Mouse (Mus musculus) gastrocnemius, postnatal 25 days (tissue): ENCODE measurements around the gene 2310009B15Rik. TPM values are rescaled to one million over a fixed set of nuclear protein-coding genes. Genes with fewer than 3 reads are reported as not detected.

Experiments used
- DNase-seq: peaks from one replicate; pipeline ENCODE4 v3.0.0; 2022
- long read RNA-seq, 2 experiments: library from polyadenylated mRNA; stranded (forward); transcript quantifications; one replicate each; pipeline ENCODE4 v2.0.0; 2021
- total RNA-seq, 2 experiments: library from RNA; stranded (reverse); gene quantifications; 1 replicate in 1 of 2; 2 replicates in 1 of 2; pipeline ENCODE4 v1.2.3; 2021

2310009B15Rik gene
- 10 to 100 TPM; 11.5 to 12.8 TPM for total RNA-seq
- long read RNA-seq, experiment 1, transcript 2310009B15Rik-201 (3 exons, 565 nt): major isoform, 19 of 34 reads
- long read RNA-seq, experiment 1, partial matches to known transcripts: 0 of 34 reads
- long read RNA-seq, experiment 1, other reads (novel, unspliced or antisense): 15 of 34 reads
- long read RNA-seq, experiment 2, transcript 2310009B15Rik-201 (3 exons, 565 nt): major isoform, 10 of 15 reads
- long read RNA-seq, experiment 2, partial matches to known transcripts: 0 of 15 reads
- long read RNA-seq, experiment 2, other reads (novel, unspliced or antisense): 5 of 15 reads

- peak; percentile 86 for DNase-seq
Observed at GRCm38 (mm10) chr1:138856101-138856950, at the start of gene 2310009B15Rik. Gene 2310009B15Rik, minus strand, starts transcription at chr1:138856852.

- no peak for DNase-seq
Observed at GRCm38 (mm10) chr1:138906256-138906655, 49.6 kb upstream of the 2310009B15Rik start.

- no peak for DNase-seq
Observed at GRCm38 (mm10) chr1:138905092-138905765, 48.6 kb upstream of the 2310009B15Rik start.

- no peak for DNase-seq
Observed at GRCm38 (mm10) chr1:138903894-138904293, 47.2 kb upstream of the 2310009B15Rik start.

- no peak for DNase-seq
Observed at GRCm38 (mm10) chr1:138901431-138902117, 44.9 kb upstream of the 2310009B15Rik start.

- DNase-seq: no peak
Observed at GRCm38 (mm10) chr1:138896088-138896487, 39.4 kb upstream of the 2310009B15Rik start.

GRCm38 (mm10) chr1:138877470-138878254 lies 21.0 kb upstream of the 2310009B15Rik start:
- DNase-seq: no peak

GRCm38 (mm10) chr1:138876371-138877045 lies 19.9 kb upstream of the 2310009B15Rik start:
- DNase-seq: peak; percentile 4

- DNase-seq: no peak
Observed at GRCm38 (mm10) chr1:138850823-138851222, 5.8 kb downstream of the 2310009B15Rik start.

GRCm38 (mm10) chr1:138850161-138850539 lies 6.5 kb downstream of the 2310009B15Rik start:
- DNase-seq: no peak

GRCm38 (mm10) chr1:138849531-138850160 lies 7.0 kb downstream of the 2310009B15Rik start:
- DNase-seq: no peak

GRCm38 (mm10) chr1:138848511-138849109 lies 8.0 kb downstream of the 2310009B15Rik start, which contains the start of gene Lhx9:
Gene Lhx9, minus strand, starts transcription at chr1:138848577.
- no peak for DNase-seq

GRCm38 (mm10) chr1:138848026-138848425 lies 8.6 kb downstream of the 2310009B15Rik start:
- no peak for DNase-seq

- no peak for DNase-seq
Observed at GRCm38 (mm10) chr1:138847146-138847545, 9.5 kb downstream of the 2310009B15Rik start.

GRCm38 (mm10) chr1:138846581-138846980 lies 10.1 kb downstream of the 2310009B15Rik start:
- DNase-seq: no peak

- DNase-seq: peak; percentile 5
Observed at GRCm38 (mm10) chr1:138846131-138846530, 10.5 kb downstream of the 2310009B15Rik start.

GRCm38 (mm10) chr1:138845481-138845880 lies 11.2 kb downstream of the 2310009B15Rik start:
- no peak for DNase-seq

GRCm38 (mm10) chr1:138844166-138844565 lies 12.5 kb downstream of the 2310009B15Rik start:
- no peak for DNase-seq

- no peak for DNase-seq
Observed at GRCm38 (mm10) chr1:138843361-138844091, 13.1 kb downstream of the 2310009B15Rik start.
